Mouse (Mus musculus): ENCODE measurements around the gene Strn.

Strn gene

GRCm38 (mm10) chr17:78737096-78737495 lies at the start of gene Strn:
Gene Strn (minus strand): TSS chr17:78737196.
- DNase-seq: no peak

DNA sequence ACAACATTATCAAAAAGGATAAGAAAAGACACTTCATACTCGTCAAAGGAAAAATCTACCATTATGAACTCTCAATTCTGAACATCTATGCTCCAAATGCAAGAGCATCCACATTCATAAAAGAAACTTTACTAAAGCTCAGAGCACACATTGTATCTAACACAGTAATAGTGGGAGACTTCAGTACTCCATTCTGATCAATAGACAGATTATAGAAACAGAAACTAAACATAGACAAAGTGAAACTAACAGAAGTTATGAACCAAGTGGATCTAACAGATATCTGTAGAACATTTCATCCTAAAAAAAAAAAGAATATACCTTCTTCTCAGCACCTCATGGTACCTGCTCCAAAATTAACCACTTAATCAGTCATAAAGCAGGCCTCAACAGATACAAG lies 41.8 kb upstream of the Strn start:
- no peak for DNase-seq

- DNase-seq: no peak
Measured at GRCm38 (mm10) chr17:78772317-78772716, 35.3 kb upstream of the Strn start.

DNA sequence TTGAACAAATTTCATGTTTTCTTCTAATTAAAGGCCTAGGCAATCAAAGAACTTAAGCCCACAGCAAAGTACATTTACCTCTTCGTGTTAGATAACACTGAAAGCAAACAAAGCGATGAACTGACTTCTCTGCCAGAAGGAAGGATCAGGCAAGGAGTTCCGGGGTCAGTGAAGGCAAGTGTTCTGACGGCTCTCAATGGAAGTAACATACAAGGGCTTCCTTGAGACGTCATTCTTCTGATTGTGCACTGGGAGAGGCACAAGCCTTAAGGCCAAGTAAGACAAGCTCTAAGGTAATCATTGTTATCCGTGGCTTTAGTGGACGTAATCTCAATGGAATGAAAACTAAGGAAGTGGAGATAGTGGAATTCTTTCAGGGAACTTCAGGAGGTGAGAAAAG lies 33.9 kb upstream of the Strn start:
- DNase-seq: no peak

DNA sequence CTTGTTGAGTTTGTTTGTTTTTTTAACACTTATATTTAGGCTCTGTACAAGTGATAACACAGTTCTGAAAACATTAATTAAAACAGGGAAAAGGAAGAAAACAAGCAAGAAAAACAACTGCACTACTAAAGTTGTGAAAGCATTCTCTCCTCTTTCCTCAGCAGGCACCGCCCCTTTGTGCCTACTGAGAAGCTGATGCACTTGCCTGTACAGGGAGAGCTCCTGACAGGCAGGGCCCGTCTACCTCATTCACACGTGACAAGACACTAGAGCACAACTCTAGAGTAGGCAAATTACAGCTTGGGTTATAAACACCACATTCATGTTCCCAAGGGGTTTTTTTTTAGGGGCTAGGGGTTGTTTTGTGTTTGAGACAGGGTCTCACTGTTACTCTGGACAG lies 32.3 kb upstream of the Strn start:
- DNase-seq: no peak

- DNase-seq: no peak
Measured at GRCm38 (mm10) chr17:78768937-78769336, 31.9 kb upstream of the Strn start.

- DNase-seq: no peak
Measured at GRCm38 (mm10) chr17:78767546-78767945, 30.6 kb upstream of the Strn start.

DNA sequence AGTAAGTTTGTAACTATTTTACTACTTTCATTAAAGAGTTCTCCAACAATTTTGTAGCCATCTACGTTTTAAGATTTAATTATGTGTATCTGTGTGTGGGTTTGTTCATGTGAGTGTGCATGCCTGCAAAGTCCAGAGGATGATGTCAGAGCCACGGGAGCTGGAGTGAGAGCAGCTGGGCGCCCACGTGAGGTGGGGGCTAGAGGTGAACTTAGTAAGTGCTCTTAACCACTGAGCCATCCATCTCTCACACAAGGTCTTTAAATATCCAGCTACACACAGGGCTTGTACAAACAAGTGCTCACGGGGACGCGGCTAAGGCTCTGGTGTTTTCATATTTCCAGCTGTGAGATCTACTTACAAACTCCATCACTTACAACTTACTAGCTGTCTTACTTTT lies 29.1 kb upstream of the Strn start:
- DNase-seq: no peak

DNA sequence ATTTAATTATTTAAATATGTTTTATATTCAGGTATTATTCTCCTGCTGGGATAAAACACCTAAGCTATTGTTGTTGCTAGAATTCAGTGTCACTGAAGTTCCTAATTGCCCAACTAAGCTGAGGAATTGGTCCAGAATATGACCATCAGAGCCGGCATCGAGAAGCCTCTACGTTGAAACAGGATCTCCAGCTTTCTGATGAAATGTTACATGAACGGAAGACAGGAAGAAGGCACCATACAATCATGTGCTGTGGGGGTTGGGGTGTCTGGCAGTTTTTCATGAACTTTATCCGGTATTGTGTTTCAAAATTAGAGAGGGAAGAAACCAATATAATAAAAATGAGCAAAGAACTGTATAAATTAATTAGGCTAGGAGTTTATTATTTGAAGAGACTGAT lies 26.3 kb upstream of the Strn start:
- no peak for DNase-seq

DNA sequence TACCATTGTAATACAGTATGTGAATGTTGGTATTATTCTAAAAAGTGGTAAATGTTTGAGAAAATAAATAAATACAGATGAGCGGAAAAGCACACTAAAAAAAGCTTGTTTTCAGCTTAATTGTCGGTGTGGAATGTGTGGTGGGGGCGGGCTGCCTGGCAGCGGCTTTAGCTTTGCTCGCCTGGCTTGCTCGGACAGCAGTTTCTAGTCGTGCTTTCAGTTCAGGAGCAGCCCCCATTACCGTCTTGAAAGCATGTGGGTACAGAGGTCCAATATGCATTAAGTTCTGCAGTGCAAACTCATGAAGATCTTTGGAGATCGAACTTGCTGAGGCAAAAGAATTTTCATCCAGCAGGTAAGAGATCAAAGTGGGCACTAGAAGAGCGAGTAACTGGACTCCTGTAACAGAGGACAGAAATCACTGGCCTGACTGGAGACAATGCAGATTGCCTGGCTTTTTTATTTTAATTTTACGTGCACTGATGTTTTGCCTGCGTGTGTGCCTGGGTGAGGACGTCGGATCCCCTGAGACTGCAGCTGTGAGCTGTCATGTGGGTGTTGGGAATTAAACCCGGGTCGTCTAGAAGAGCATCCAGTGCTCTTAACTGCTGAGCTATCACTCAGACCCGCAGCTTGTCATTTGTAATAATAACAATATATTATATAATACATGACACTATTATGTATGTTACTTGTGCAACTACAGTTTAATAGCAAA lies 16.1 kb upstream of the Strn start:
- DNase-seq: no peak

GRCm38 (mm10) chr17:78752064-78752463 lies 15.1 kb upstream of the Strn start:
- DNase-seq: no peak

- no peak for DNase-seq
Measured at GRCm38 (mm10) chr17:78748440-78748839, 11.4 kb upstream of the Strn start.

DNA sequence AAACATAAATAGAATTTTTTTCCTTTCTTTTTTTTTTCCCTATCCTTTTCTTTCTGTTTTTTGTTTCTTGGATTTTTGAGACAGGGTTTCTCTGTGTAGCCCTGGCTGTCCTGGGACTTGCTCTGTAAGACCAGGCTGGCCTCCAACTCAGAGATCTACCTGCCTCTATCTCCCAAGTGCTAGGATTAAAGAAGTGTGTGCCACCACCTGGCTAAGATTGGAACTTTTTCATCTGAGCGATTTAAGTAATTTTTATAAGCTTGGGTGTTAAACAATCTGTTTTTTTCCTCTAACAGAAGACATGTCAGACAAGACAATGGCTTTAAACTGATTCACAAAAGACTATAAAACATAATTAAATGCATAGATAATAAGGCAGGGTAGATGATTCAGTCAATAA lies 1.4 kb upstream of the Strn start:
- no peak for DNase-seq

DNA sequence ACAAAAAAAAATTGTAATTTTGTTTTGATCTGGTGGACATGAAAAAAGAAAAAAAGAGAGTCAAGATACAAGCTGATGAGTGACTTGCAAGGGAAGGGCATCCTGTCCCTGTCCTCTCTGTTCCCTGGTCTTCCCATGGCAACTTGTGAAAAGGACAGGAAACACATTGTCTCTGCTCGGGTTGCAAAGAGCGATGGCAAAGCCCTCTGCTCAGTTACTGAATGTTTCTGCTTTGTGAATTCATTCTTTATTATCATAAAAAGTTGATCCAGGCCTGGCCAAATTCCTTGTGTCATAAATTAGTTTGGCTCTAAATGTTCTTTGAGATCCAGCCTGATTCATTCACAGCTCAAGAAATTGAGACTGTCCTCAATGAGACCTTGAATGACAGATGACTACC lies 775 bp upstream of the Strn start:
- DNase-seq: no peak

DNA sequence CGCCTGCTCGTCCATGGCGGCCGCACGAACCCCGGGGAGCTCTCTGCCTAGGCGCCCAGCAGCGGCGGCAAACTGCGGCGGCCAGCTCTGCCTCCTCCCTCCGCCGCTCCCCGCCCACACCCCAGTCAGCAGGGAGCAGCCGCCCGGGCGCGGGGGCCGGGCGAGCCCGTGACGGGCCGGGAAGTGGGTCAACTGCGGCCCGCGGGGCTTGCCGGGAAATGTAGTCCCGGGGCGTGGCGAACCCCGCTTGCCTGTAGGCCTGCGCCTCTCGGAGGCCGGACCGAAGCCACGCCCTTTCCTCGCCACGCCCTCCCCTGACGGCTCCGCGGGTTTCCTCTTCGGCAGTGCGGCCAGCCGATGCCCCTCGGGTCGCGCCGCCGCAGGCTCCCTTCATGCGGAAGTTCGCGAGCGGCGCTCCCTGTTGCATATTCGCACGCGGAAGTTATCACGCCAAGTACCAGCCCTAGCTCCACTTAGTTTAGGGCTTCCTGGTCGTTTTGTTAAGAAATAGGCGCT lies 465 bp downstream of the Strn start:
- peak; percentile 98 for DNase-seq

DNA sequence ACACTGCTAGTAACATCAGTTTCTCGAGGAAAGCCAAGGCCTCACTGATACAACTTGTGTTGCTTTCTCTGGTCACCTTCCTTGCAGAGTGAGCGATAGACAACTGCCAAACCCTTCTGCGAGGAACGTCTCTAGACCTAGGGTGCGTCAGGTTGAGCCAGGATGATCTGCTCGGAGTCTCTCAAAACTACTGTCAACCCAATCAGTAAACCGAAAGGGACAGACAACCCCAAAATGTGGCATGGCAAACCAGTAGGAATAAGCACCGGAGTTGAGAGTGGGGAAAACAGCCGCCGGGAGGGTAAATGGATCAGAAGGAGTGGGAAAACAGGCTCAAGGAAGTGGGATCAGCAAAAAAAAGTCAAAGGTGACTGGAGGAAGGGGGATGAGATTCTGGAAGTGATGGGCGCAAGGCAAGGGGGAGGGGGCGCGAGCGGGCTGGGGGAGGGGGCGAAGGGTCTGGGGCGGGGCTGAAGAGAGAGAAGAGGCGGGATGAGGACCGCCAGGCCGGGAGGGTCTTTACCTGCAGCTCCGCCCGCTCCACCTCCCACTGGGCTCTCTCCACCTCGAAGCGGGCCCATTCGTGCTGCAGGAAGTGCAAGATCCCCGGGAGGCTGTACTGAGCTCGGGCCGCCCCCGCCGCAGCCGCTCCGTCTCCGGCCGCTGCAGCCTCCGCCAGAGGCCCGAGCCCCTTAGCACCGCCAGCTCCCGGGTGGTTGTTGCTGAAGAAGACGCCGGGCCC lies 1.1 kb downstream of the Strn start:
- DNase-seq: peak; percentile 71

GRCm38 (mm10) chr17:78734806-78735205 lies 2.2 kb downstream of the Strn start:
- DNase-seq: no peak

DNA sequence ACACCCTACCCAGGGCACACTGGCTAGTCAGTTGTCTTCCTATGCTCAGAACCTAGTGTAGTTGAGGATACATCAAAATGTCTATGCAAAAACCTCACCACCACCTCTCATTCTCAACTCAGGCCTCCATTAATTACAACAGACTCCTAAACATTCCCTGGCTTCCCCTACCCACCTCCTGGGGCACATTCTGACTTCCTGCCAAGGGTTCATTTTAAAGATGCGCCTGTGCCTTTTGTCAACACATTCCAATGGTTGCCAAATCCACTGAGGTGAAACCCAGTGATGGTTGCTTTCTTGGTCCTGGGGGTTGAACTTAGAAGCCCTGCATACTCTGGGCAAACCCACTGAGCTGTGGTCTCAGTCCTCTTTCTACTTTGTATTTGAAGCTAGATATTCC lies 4.9 kb downstream of the Strn start:
- no peak for DNase-seq

GRCm38 (mm10) chr17:78726746-78727449 lies 10.1 kb downstream of the Strn start:
- DNase-seq: no peak

DNA sequence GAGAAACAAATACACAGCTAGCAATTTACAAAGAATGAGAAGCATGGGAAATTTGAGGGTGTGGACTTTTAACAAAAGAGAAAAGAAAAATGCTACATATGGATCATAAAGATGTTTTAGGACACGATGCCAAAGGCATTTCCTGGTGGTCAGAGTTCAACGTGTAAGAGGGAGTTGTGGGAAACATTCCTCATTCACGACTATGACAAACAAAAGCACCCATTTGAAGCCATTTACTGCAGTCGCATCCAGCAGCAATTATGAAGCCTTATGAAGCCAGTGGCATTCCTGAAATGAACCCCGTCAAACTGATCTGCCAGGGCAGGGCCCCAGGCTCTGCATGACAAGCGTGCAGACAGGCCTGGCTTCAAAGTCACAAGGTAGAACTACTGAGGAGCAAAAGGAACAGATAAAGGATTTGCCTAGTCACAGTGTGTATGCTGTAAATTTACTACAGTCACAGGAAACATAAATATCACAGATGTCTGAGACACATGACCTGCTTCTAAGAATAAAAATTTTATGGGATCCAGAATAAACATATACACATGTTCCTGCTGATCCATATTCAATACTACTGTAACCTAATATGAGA lies 12.4 kb downstream of the Strn start:
- DNase-seq: no peak

DNA sequence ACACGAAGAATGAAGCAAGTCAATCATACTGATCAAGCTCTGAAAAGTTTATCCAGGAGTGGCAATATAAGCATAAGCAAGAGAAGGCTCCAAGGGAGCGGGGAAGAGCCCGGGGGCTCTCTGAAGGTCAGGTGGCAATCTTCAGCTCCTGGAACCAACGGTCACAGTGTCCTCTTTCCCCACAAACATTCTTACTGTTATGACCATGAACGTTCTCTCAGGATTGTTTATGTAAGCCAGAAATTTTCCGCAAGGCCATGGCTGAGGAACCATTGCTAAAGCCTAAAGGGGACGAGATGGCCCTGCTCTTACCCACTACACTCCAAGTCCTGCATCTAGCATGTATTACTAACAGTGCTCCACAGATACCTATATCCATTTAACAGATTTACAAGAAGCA lies 15.3 kb downstream of the Strn start:
- no peak for DNase-seq

DNA sequence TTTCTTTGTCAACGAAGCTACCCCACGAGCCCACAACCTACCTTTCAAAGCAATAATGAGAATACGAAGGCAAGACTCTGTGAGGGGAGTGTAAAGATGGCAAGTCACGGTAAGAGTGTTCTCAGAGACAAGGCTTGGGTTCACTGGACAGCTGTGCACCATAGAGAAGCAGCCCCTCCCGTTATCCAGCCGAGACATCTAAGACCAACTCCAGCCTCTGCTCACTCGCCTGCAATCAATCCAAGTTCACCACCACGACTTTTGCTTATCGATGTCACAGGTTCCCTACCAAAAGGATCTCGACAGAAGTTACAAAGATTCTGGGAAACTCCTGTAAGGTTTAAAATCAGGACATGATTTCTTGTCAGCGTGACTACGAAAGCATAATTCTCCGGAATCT lies 17.9 kb downstream of the Strn start:
- DNase-seq: no peak

- DNase-seq: no peak
Measured at GRCm38 (mm10) chr17:78710258-78710657, 26.7 kb downstream of the Strn start.

All from embryo, embryonic 11 days (tissue).